Mouse (Mus musculus) brain, adult 2 months (tissue): ENCODE measurements around the gene Ace3.
"Not testable (repeated sequence)": the region's sequence is repeated elsewhere in the genome, so short reads cannot be mapped to it uniquely, and the experiment has no call there.

ENCODE experiments used
- DNase-seq: peaks from one replicate; pipeline ENCODE4 v3.0.0; 2011; ENCODE audit warnings: low read depth, low spot score

Gene Ace3

GRCm38 (mm10) chr11:105978232-105978631 is 16.2 kb upstream of the Ace3 start:
- peak; percentile 85 for DNase-seq

- no peak for DNase-seq
These were observed 15.8 kb upstream of the Ace3 start for GRCm38 (mm10) chr11:105978634-105979033.

DNA sequence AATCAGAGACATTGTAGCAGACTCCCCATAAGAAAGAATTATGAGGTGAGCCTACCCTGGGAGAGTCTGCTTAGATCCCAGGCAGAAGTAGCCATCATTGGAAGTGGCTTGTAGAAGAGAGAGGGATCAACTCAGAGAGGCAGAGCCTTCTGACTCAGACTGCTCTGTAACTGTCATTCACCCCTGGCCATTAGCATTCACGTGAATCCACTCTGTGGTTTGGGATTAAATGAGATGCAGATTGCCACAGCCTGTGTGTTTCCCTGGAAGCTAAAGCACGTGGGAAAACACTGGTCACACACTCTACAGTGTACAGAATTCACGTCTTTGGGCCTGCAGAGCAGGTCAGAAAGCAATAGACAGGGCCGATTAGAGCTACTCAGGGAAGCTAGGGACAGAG is 10.0 kb upstream of the Ace3 start:
- no peak for DNase-seq

- DNase-seq = no peak
These were observed 7.0 kb upstream of the Ace3 start for GRCm38 (mm10) chr11:105987446-105987845.

- DNase-seq = no peak
These were observed 5.0 kb upstream of the Ace3 start for GRCm38 (mm10) chr11:105989446-105989845.

DNA sequence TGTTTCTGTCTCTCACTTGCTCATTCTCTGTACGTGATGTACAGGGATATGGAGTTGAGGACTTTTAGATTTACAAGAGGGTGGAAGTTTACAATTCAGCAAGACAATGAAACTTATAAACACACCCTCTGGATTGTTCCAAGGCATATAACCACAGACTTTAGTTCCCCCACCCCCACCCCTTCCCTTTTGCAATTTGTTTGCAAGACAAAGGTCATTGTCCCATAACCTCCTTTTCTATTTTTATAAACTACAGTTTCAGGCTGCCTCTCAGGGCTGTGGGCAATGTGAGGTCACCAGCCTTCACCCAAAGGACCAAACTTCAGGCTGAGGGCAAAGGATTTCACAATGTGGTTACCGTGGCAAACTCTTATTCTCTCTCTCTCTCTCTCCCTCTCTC is 4.2 kb upstream of the Ace3 start:
- DNase-seq = no peak

- DNase-seq = no peak
These were observed 5.6 kb downstream of the Ace3 start for GRCm38 (mm10) chr11:106000062-106000461.

GRCm38 (mm10) chr11:106001718-106002117 is 7.2 kb downstream of the Ace3 start:
- DNase-seq = peak; percentile 67

- no peak for DNase-seq
These were observed 10.1 kb downstream of the Ace3 start for GRCm38 (mm10) chr11:106004576-106004975.

- no peak for DNase-seq
These were observed 11.5 kb downstream of the Ace3 start for GRCm38 (mm10) chr11:106005970-106006369.

DNA sequence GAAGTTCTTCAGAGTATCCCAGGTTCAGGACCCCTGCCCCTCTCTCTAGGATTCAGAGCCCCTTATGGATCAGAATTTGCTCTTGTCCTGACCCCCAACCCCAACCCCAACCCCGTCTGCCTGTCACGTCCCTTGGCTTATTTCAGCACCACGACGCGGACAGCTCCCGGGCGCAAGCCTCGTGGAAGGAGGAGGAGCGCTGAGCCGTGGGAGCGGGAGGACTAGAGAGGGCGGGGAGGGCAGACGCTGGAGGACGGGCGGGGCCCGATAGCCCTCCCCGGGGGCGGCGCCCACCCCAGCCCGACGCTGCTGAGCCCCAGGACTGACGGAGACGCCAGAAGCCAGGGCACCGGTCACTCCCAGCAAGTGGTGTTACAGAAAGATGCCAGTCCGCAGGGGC is 13.3 kb downstream of the Ace3 start, which contains the start of gene Kcnh6:
Gene Kcnh6 (plus strand): TSS at position 304 of the 400 bp plus-strand sequence.
- peak; percentile 20 for DNase-seq

DNA sequence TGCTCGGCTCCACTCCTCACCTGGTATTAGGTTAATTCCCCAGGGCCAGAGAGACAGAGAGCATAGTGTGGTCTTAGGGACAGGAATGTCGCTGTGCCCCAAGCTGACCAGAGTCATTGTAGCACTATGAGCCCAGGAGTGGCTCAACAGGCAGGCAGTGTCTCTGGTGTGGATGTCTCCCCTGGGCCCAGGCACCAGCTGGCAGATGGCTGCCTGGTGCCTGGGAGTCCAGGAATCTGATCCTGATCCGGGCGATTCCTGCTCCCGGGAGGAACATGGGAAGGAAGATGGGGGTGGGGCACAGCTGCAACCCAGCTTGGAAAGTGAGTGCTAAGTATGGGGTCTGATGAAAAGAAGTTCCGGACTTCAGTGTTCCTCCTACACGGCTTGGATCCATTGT is 18.2 kb downstream of the Ace3 start:
- DNase-seq = no peak

DNA sequence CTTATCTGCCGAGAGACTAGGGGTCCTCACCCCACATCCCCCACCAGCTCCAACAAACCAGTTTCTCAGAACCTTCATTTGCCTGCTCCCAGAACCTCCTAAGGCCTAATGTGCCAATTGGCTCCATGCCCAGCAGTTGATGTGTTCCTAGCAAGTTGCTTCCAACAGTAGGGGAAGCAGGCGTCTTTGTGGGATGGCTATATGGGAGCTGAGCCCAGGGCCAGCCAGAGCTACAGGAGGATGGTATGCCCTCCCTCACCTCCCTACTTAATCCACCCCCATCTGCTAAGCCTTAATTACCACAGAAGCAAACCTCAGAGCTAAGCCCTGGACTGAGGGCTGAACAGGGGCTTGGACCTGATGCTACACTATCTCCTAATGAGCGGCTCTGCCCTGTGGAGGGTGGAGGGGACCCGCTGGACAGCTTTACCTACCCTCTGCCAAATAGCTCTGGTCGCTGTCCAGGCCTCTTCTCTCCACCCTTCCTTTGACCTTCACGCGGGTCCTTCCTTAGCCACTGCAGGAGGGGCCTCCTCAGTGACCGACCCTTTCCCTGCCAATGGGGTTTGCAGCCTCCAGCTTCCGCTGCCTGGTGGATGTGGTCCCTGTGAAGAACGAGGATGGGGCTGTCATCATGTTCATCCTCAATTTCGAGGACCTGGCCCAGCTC is 19.2 kb downstream of the Ace3 start:
- DNase-seq = peak; percentile 87

DNA sequence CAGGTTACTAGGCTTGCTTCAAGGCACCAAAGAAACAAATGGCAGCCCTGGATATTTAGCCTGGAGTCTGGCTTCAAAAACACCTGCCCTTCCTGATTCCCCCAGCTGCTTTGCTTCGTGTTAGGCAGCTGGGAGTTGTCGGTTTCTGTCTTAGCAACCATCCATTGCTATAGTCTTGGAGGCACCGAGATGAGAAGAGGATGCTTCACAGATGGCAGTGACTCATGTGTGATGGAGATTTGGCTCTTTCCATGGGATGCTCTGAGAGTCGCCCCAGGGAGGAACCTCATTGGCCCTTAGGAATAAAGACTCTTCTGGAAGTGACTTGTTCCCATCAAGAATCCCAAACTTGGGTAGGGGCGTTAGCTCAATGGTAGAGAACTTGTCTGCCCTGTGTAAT is 22.0 kb downstream of the Ace3 start:
- DNase-seq = peak; percentile 80

- peak; percentile 79 for DNase-seq
These were observed 25.7 kb downstream of the Ace3 start for GRCm38 (mm10) chr11:106020051-106020763.

DNA sequence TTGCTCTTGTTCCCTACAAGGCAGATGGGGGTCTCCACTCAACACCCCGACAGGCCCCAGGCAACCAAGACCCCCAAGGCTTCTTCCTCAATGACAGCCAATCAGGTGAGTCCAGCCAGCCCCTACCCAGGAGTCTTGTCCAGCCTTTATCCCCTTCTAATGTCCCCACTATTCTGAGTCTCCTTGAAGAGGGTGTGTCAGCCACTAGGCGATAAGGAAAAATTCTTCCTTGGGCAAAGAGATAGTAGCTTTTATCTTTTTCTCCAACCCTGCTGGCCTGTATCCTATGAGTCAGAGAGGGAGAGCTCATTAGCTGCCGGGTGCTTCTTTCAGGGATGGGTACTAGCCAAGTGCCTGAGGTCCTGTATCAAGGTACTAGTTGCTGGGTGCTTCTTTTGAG is 31.3 kb downstream of the Ace3 start:
- no peak for DNase-seq

DNA sequence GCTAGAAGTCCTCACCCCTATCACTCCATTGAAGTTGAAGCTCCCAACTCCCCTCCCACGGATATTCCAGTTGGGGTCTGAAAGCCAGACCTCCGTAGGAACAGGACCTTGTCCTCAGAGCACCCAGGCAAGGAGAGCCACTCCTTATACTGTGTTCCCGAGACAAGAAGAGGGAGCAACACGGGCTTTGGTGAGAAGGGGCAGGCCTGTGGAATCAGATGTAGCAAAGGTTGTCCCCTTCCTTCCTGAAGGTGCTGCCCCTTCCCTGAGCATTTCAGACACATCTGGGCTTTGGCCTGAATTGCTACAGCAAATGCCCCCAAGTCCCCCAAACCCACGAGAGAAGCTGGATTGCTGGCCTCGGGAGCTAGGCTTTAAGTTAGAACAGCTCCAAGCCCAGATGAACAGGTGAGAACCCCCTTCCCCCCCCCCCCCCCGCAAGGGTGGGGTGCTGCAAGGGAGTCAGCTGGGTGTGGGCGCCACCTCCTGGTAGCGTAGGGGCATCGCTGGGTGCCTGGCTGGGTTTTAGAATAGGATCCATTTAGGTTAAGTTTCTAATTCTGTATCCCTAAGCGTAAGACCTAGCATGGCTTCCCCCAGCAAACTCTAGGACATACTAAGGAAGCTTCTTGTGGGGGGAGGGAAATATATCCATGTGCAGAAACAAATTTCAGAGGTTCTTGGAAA is 32.1 kb downstream of the Ace3 start:
- peak; percentile 81 for DNase-seq

GRCm38 (mm10) chr11:106027607-106028006 is 33.1 kb downstream of the Ace3 start:
- DNase-seq = no peak

GRCm38 (mm10) chr11:106032074-106032473 is 37.6 kb downstream of the Ace3 start:
- DNase-seq = not testable (repeated sequence)

DNA sequence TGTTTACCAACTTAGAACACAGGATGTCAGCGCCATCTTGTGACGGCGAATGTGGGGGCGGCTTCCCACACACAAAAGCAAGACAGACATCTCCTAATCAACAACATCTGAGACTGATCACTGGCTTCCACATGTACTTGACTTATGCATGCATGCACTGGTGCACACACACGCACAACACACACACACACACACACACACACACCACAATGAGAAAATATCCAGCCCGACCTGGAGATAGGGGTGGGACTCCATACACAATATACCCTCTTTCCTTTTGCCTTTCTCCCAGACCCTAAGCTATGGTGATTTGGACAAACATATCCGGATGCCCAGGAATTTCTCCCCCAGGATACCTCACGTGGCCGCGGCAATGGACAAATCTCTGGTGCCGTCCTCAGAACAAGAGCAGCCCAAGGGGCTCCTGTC is 39.0 kb downstream of the Ace3 start:
- DNase-seq = peak; percentile 77

- no peak for DNase-seq
These were observed 40.5 kb downstream of the Ace3 start for GRCm38 (mm10) chr11:106034986-106035385.

DNA sequence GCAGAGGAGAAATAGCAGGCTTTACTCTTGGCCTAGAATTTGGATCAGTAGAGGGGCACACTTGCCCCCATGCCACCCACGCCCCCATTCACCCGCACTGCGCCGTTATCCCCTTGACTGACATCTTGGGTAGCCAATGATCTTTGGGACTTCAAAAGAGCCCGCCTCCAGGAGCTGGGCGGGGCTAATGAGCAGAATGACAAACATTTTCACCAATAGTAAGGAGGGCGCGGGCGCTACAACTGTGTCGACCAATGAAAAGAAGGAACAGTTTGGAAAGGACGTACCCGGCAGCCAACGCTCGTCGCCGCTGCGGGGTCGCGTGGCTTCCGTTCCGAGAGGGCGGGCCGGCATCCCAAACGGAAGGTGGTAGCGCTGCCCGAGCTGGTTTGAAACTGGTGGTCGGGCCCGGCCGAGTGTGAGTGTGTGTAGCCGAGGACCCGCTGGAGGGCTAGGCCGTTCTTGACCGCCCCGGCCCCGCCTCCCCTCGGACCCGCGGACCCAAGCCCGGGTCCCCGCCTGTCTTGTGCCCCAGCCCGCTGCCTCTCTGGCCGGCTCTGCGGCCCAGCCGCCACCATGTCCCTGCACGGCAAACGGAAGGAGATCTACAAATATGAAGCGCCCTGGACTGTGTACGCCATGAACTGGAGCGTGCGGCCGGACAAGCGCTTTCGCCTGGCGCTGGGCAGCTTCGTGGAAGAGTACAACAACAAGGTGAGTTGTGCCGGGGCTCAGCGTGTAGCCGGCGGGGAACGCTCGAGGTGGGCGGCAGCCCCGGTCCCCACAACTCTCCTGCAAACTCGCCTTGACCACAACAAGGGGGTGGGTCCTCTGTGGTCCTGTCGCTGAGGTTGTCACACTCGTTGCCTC is 42.3 kb downstream of the Ace3 start, which contains the start of gene Dcaf7:
Gene Dcaf7 (plus strand): TSS at position 325 of the 870 bp plus-strand sequence.
- DNase-seq = peak; percentile 99
